Mouse (Mus musculus) spleen, adult 2 months (tissue): ENCODE measurements around the gene Telo2. TPM values are rescaled to one million over a fixed set of nuclear protein-coding genes. Genes with fewer than 3 reads are reported as not detected.

ENCODE experiments used
- DNase-seq, 2 experiments: peaks; one replicate each; pipeline versions ENCODE4 v3.0.0 to v3.0.0-alpha.2; 2012 to 2021; ENCODE audit warnings: low spot score in 2 of 2, low read depth in 1 of 2
- H3K27ac ChIP-seq: fragments of 200-500 bp; 2 replicates; pipeline ENCODE4 v1.5.1; 2012; ENCODE audit warnings: low read length, inconsistent platforms; ENCODE audit not compliant: insufficient read depth
- H3K27me3 ChIP-seq: fragments of 200-500 bp; 2 replicates; pipeline ENCODE4 v1.6.1; 2012; ENCODE audit warnings: mild to moderate bottlenecking, moderate library complexity, low read length, inconsistent platforms; ENCODE audit not compliant: control insufficient read depth, insufficient read depth
- H3K36me3 ChIP-seq: fragments of 200-500 bp; 2 replicates; pipeline ENCODE4 v1.6.1; 2012; ENCODE audit warnings: mild to moderate bottlenecking, low read length, inconsistent platforms; ENCODE audit not compliant: control insufficient read depth, insufficient read depth
- H3K4me1 ChIP-seq: fragments of 200-500 bp; 2 replicates; pipeline ENCODE4 v1.6.1; 2011; ENCODE audit warnings: inconsistent platforms; ENCODE audit not compliant: control insufficient read depth, insufficient read depth, insufficient read length
- H3K4me3 ChIP-seq: fragments of 200-500 bp; 2 replicates; pipeline ENCODE4 v1.5.1; 2011; ENCODE audit warnings: mild to moderate bottlenecking, inconsistent platforms; ENCODE audit not compliant: insufficient read depth, insufficient read length; ENCODE audit errors: extremely low read depth
- CTCF ChIP-seq: fragments of 200-500 bp; IDR thresholded peaks from 2 replicates; pipeline ENCODE4 v1.5.1; 2011; ENCODE audit warnings: mild to moderate bottlenecking, inconsistent platforms; ENCODE audit not compliant: insufficient read depth, insufficient read length, insufficient replicate concordance; ENCODE audit errors: extremely low read depth
- POLR2A ChIP-seq: fragments of 200-500 bp; IDR thresholded peaks from 2 replicates; pipeline ENCODE4 v1.6.1; 2011; ENCODE audit warnings: low read depth, low read length, inconsistent platforms
- WGBS: fragments of 180-500 bp; shearing (Covaris S2); methylation state at CpG from one replicate; pipeline ENCODE4 v1.1.7; 2018; 5-methylcytosine and 5-hydroxymethylcytosine counted together
- polyA plus RNA-seq: library from polyadenylated mRNA; depleted of rRNA; stranded (reverse); fragments of >200 nt; gene quantifications from 2 replicates; pipeline ENCODE4 v1.2.3, GENCODE M21; 2012

Gene Telo2
- polyA plus RNA-seq, 1 experiment: 20.7 TPM

- H3K27me3 ChIP-seq: no peaks in the 10 kb centered on the region
- peak in 1 of 2 experiments; percentile 20 for DNase-seq
- TF ChIP-seq POLR2A (no peak), CTCF (peak; percentile 33; the same call in 1 of the 2 replicates)
- no peak overlapping the region for H3K27ac ChIP-seq
- H3K36me3 ChIP-seq: peaks cover 12% of the 10 kb centered on the region
- no peaks in the 10 kb centered on the region for H3K4me1 ChIP-seq
- WGBS: 95% methylated on average over 2 of the region's 2 CpGs
- no peak overlapping the region for H3K4me3 ChIP-seq
Measured at GRCm38 (mm10) chr17:25109578-25109977, 6.2 kb downstream of the Telo2 start.

GRCm38 (mm10) chr17:25107786-25108185 lies 8.0 kb downstream of the Telo2 start:
- H3K36me3 ChIP-seq: peaks cover 22% of the 10 kb centered on the region
- H3K4me3 ChIP-seq: no peak overlapping the region
- no peak for DNase-seq
- 92% methylated on average over 13 of the region's 16 CpGs for WGBS
- H3K4me1 ChIP-seq: no peaks in the 10 kb centered on the region
- H3K27me3 ChIP-seq: no peaks in the 10 kb centered on the region
- no peak overlapping the region for H3K27ac ChIP-seq
- no peak for TF ChIP-seq POLR2A
- no peak for TF ChIP-seq CTCF

- Histone ChIP-seq H3K4me1 (no peaks in the 10 kb centered on the region), H3K4me3 (no peak overlapping the region), H3K27ac (no peak overlapping the region), H3K36me3 (peaks cover 45% of the 10 kb centered on the region), H3K27me3 (no peaks in the 10 kb centered on the region)
- TF ChIP-seq CTCF (no peak), POLR2A (no peak)
- 92% methylated on average over 11 of the region's 11 CpGs for WGBS
- DNase-seq: no peak
Measured at GRCm38 (mm10) chr17:25101338-25101737, 14.4 kb downstream of the Telo2 start.

GRCm38 (mm10) chr17:25100052-25100451 lies 15.7 kb downstream of the Telo2 start:
- Histone ChIP-seq H3K27me3 (no peaks in the 10 kb centered on the region), H3K36me3 (peaks cover 40% of the 10 kb centered on the region), H3K4me3 (no peak overlapping the region), H3K27ac (no peak overlapping the region), H3K4me1 (no peaks in the 10 kb centered on the region)
- WGBS: 95% methylated on average over 6 of the region's 6 CpGs
- no peak for TF ChIP-seq CTCF
- TF ChIP-seq POLR2A: no peak
- no peak for DNase-seq

GRCm38 (mm10) chr17:25096221-25096620 lies 19.5 kb downstream of the Telo2 start:
- Histone ChIP-seq H3K27me3 (no peaks in the 10 kb centered on the region), H3K4me1 (no peaks in the 10 kb centered on the region), H3K36me3 (peaks cover 27% of the 10 kb centered on the region), H3K27ac (no peak overlapping the region), H3K4me3 (no peak overlapping the region)
- 93% methylated on average over 2 of the region's 2 CpGs for WGBS
- DNase-seq: no peak
- no peak for TF ChIP-seq POLR2A
- no peak for TF ChIP-seq CTCF

GRCm38 (mm10) chr17:25090450-25090849 lies 25.3 kb downstream of the Telo2 start:
- 92% methylated on average over 10 of the region's 10 CpGs for WGBS
- Histone ChIP-seq H3K4me1 (no peaks in the 10 kb centered on the region), H3K27me3 (no peaks in the 10 kb centered on the region), H3K27ac (no peak overlapping the region), H3K36me3 (peaks cover 19% of the 10 kb centered on the region), H3K4me3 (no peak overlapping the region)
- DNase-seq: no peak
- TF ChIP-seq CTCF: no peak
- TF ChIP-seq POLR2A: no peak

GRCm38 (mm10) chr17:25089158-25089557 lies 26.6 kb downstream of the Telo2 start:
- no peak for DNase-seq
- Histone ChIP-seq H3K27me3 (no peaks in the 10 kb centered on the region), H3K4me1 (no peaks in the 10 kb centered on the region), H3K27ac (peak overlapping the region; percentile 25; the same call in 1 of the 2 replicates), H3K4me3 (no peak overlapping the region), H3K36me3 (peaks cover 16% of the 10 kb centered on the region)
- 89% methylated on average over 10 of the region's 10 CpGs for WGBS
- no peak for TF ChIP-seq POLR2A
- no peak for TF ChIP-seq CTCF
